Mouse (Mus musculus) embryonic facial prominence, embryonic 15.5 days (tissue): ENCODE data around the gene Aff1. TPM values are rescaled to one million over a fixed set of nuclear protein-coding genes. Genes with fewer than 3 reads are reported as not detected.

Experiments used
- ATAC-seq: fragments of 200-750 bp; cut with Nextera tagmentation; 2 replicates; pipeline ENCODE4 v1.8.0; 2017; ENCODE audit warnings: low read depth, moderate TSS enrichment; ENCODE audit not compliant: insufficient number of reproducible peaks, low FRiP score, low TSS enrichment
- H3K27ac ChIP-seq: fragments of 300-500 bp; sonication (generic); replicated peaks from 2 replicates; pipeline ENCODE4 v1.5.1; 2015; ENCODE audit warnings: mild to moderate bottlenecking, inconsistent platforms
- H3K27me3 ChIP-seq: fragments of 300-500 bp; sonication (generic); 2 replicates; pipeline ENCODE4 v1.6.1; 2015; ENCODE audit warnings: inconsistent platforms
- H3K36me3 ChIP-seq: fragments of 300-500 bp; sonication (generic); 2 replicates; pipeline ENCODE4 v1.6.1; 2015; ENCODE audit warnings: mild to moderate bottlenecking, inconsistent platforms
- H3K4me1 ChIP-seq: fragments of 300-500 bp; sonication (generic); 2 replicates; pipeline ENCODE4 v1.6.1; 2015; ENCODE audit warnings: inconsistent platforms
- H3K4me2 ChIP-seq: fragments of 300-500 bp; sonication (generic); replicated peaks from 2 replicates; pipeline ENCODE4 v1.6.1; 2015; ENCODE audit warnings: mild to moderate bottlenecking, inconsistent platforms
- H3K4me3 ChIP-seq: fragments of 300-500 bp; sonication (generic); replicated peaks from 2 replicates; pipeline ENCODE4 v1.5.1; 2015; ENCODE audit warnings: mild to moderate bottlenecking, inconsistent platforms
- H3K9ac ChIP-seq: fragments of 300-500 bp; sonication (generic); 2 replicates; pipeline ENCODE4 v1.6.1; 2015; ENCODE audit warnings: inconsistent platforms
- H3K9me3 ChIP-seq: fragments of 300-500 bp; sonication (generic); replicated peaks from 2 replicates; pipeline ENCODE4 v1.6.1; 2016; ENCODE audit warnings: inconsistent platforms
- WGBS: fragments of 180-500 bp; shearing (Covaris S2); methylation state at CpG from one replicate; pipeline ENCODE4 v1.1.7; 2015; 5-methylcytosine and 5-hydroxymethylcytosine counted together
- polyA plus RNA-seq: library from polyadenylated mRNA; unstranded; fragments of >200 nt; fragmentation: Nextera tagmentation; extraction: Ambion mirVana; gene quantifications from 2 replicates; pipeline ENCODE4 v1.2.1, GENCODE M21; 2015

The Aff1 gene
- polyA plus RNA-seq, 1 experiment from 2014 or later, result 7.1 TPM

- H3K27ac ChIP-seq, result no peak overlapping the region; the same call in 1 of the 2 replicates
- H3K36me3 ChIP-seq, result no peaks in the 10 kb centered on the region
- H3K9me3 ChIP-seq, result no peaks in the 10 kb centered on the region
- H3K27me3 ChIP-seq, result no peaks in the 10 kb centered on the region
- H3K4me2 ChIP-seq, result no peak overlapping the region
- 78% methylated on average over 13 of the region's 13 CpGs for WGBS
- H3K4me1 ChIP-seq, result peaks cover 55% of the 10 kb centered on the region
- no peak overlapping the region for H3K4me3 ChIP-seq
- H3K9ac ChIP-seq, result no peak overlapping the region
- no peak for ATAC-seq
Observed at GRCm38 (mm10) chr5:103775429-103775828, 83.3 kb downstream of the Aff1 start.

DNA sequence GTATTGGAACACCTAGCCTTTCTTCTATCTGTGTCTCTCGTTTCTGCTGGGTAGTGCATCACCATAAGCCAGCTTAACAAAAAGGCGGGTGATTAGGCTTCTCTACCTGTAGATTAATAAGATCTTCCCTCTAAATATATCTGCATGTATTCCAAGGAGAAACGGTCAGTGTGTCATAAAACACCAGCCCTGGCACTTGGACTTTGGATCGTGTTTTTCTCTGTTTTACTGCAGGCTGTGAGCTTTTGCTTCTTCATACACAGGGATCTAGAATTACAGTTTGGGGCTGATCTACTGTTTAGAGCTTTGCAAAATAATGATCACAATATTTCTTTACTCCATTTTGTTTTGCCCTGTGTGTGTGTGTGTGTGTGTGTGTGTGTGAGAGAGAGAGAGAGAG lies 84.7 kb downstream of the Aff1 start:
- H3K36me3 ChIP-seq, result no peaks in the 10 kb centered on the region
- H3K4me2 ChIP-seq, result no peak overlapping the region
- no peak for ATAC-seq
- H3K4me1 ChIP-seq, result peaks cover 55% of the 10 kb centered on the region
- H3K4me3 ChIP-seq, result no peak overlapping the region
- no peak overlapping the region for H3K27ac ChIP-seq
- H3K27me3 ChIP-seq, result no peaks in the 10 kb centered on the region
- H3K9ac ChIP-seq, result no peak overlapping the region
- 76% methylated on average over 4 of the region's 4 CpGs for WGBS
- no peaks in the 10 kb centered on the region for H3K9me3 ChIP-seq

DNA sequence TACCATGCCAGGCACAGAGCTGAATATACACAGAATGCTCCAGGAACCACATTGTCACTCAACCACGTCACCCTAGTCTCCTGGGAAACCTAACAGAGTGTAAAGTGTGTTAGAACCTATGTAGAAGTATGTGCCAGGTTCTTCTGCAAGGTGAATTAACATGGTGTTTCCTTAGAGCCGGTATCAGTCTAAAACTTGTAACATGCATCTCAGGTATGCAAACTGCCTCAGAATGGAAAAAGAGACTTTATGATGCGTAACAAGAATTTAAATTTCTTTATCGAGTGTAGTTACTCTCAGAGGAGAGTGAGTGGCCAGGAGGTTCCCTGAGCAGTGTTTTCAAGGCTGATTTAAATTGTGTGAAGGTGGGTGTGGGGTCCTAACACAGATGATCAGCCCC lies 85.3 kb downstream of the Aff1 start:
- H3K4me3 ChIP-seq, result no peak overlapping the region
- no peak for ATAC-seq

DNA sequence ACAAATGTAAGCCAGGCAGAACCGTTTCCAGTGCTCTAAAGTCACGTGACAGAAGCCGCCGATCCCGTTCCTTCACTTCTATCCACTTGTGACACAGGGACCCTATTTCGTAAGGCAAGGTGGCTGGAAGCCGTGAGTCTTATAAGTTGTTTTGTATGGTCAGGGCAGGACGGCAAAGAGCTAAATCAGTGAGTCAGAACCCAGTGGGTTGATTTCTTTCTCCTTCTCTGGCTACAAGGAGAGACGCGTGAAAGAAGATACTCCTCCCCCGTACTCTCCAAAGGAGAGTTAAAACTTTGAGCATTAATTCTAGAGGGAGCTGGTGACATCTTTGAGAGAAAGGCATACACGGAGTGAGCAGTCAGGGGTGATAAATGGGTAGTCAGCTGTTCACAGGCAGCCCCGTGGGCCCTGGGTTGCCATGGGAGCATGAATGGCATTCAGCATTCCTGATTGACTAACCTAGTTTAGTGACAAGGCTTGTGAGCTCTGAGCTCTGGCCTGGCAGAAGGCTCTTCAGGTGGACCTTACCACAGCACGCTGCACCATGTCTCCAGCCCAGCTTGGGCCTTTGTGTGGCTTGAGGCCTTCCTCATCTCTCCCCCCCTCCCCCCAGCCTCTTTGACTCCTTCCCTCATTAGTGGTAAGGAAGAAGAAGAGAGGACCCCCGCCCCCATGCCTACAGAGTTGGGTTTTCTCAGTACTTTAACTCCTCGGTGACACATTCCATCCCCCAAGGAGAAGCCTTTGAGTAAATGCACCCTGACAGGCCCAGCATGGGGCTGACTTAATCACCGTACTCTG lies 86.3 kb downstream of the Aff1 start:
- Histone ChIP-seq H3K27ac (peak overlapping the region; percentile 48; the same call in 1 of the 2 replicates), H3K27me3 (no peaks in the 10 kb centered on the region), H3K4me3 (peak overlapping the region; percentile 27), H3K4me2 (peak overlapping the region; percentile 44), H3K9ac (no peak overlapping the region), H3K9me3 (no peaks in the 10 kb centered on the region), H3K36me3 (peaks cover 1% of the 10 kb centered on the region; the same call in 1 of the 2 replicates), H3K4me1 (peaks cover 40% of the 10 kb centered on the region)
- no peak for ATAC-seq
- 8% methylated on average over 17 of the region's 17 CpGs for WGBS

More for the DNA sequence above, 85.3 kb downstream of the Aff1 start:
- Histone ChIP-seq H3K9ac (no peak overlapping the region), H3K27ac (no peak overlapping the region; the same call in 1 of the 2 replicates), H3K36me3 (no peaks in the 10 kb centered on the region), H3K4me1 (peaks cover 51% of the 10 kb centered on the region), H3K27me3 (no peaks in the 10 kb centered on the region), H3K9me3 (no peaks in the 10 kb centered on the region), H3K4me2 (no peak overlapping the region)
- WGBS, result 52% methylated on average over 4 of the region's 4 CpGs

GRCm38 (mm10) chr5:103779836-103780235 lies 87.7 kb downstream of the Aff1 start:
- no peaks in the 10 kb centered on the region for H3K9me3 ChIP-seq
- H3K27me3 ChIP-seq, result no peaks in the 10 kb centered on the region
- no peak overlapping the region for H3K9ac ChIP-seq
- H3K27ac ChIP-seq, result no peak overlapping the region
- no peak for ATAC-seq
- WGBS, result 43% methylated on average over 10 of the region's 10 CpGs
- no peak overlapping the region for H3K4me3 ChIP-seq
- H3K4me1 ChIP-seq, result peaks cover 28% of the 10 kb centered on the region
- peaks cover 6% of the 10 kb centered on the region; the same call in 1 of the 2 replicates for H3K36me3 ChIP-seq
- H3K4me2 ChIP-seq, result no peak overlapping the region

DNA sequence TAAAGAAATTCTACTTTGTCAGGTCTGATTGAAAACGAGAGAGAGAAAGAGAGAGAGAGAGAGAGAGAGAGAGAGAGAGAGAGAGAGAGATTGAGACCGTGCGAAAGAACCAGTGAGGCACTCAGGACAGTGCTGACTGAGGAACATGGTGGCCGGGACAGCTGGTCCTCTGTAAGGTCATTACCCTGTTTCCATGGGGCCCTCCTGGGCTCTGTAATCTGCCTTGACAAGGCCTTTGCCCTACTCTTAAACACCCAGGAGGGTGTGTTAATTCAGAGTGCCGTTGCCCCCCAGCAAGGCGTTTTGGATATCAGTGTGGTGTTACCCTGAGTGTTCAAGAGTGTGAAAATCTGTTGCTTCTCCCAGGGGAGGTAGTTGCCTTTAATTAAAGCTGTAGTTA lies 88.1 kb downstream of the Aff1 start:
- H3K4me3 ChIP-seq, result no peak overlapping the region
- WGBS, result 50% methylated on average over 6 of the region's 6 CpGs

GRCm38 (mm10) chr5:103780836-103781235 lies 88.7 kb downstream of the Aff1 start:
- ATAC-seq, result no peak
- Histone ChIP-seq H3K9me3 (no peaks in the 10 kb centered on the region), H3K27me3 (no peaks in the 10 kb centered on the region), H3K4me1 (peaks cover 25% of the 10 kb centered on the region), H3K4me2 (no peak overlapping the region), H3K27ac (no peak overlapping the region), H3K9ac (no peak overlapping the region), H3K36me3 (peaks cover 6% of the 10 kb centered on the region; the same call in 1 of the 2 replicates), H3K4me3 (no peak overlapping the region)
- WGBS, result 80% methylated on average over 6 of the region's 6 CpGs

More for the DNA sequence above, 88.1 kb downstream of the Aff1 start:
- Histone ChIP-seq H3K4me1 (peaks cover 25% of the 10 kb centered on the region), H3K9ac (no peak overlapping the region), H3K9me3 (no peaks in the 10 kb centered on the region), H3K4me2 (no peak overlapping the region), H3K27ac (no peak overlapping the region), H3K36me3 (peaks cover 6% of the 10 kb centered on the region; the same call in 1 of the 2 replicates), H3K27me3 (no peaks in the 10 kb centered on the region)
- no peak for ATAC-seq

- Histone ChIP-seq H3K9me3 (no peaks in the 10 kb centered on the region), H3K36me3 (peaks cover 6% of the 10 kb centered on the region; the same call in 1 of the 2 replicates), H3K4me2 (no peak overlapping the region), H3K9ac (no peak overlapping the region), H3K4me3 (no peak overlapping the region), H3K27ac (no peak overlapping the region), H3K4me1 (peaks cover 16% of the 10 kb centered on the region), H3K27me3 (no peaks in the 10 kb centered on the region)
- WGBS, result 70% methylated on average over 11 of the region's 11 CpGs
- ATAC-seq, result no peak
Observed at GRCm38 (mm10) chr5:103783086-103783668, 91.0 kb downstream of the Aff1 start.

- no peak overlapping the region for H3K9ac ChIP-seq
- no peaks in the 10 kb centered on the region for H3K9me3 ChIP-seq
- H3K4me3 ChIP-seq, result no peak overlapping the region
- peaks cover 6% of the 10 kb centered on the region; the same call in 1 of the 2 replicates for H3K36me3 ChIP-seq
- 87% methylated on average over 10 of the region's 10 CpGs for WGBS
- no peak for ATAC-seq
- H3K4me2 ChIP-seq, result no peak overlapping the region
- no peaks in the 10 kb centered on the region for H3K27me3 ChIP-seq
- H3K4me1 ChIP-seq, result peaks cover 15% of the 10 kb centered on the region
- no peak overlapping the region for H3K27ac ChIP-seq
Observed at GRCm38 (mm10) chr5:103786096-103786495, 93.9 kb downstream of the Aff1 start.

DNA sequence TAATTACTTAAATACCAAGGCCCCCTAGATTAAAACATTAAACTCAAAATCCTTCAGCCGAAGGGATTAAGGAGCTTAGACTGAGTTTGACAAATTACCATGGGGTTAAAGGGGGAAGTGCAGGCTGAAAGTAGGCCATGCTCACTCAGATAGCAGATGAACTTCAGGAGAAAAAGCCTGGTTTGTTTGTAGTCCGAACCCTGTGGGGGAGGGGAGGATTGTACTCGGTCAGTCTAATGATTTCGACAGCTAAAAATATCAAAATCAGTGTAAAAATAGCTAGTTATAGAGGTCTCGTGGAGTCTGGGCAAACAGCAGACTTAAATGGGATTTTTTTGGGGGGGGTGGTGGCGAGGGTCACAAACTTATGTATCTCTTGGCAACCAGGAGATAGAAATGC lies 96.3 kb downstream of the Aff1 start:
- H3K4me1 ChIP-seq, result peaks cover 15% of the 10 kb centered on the region
- H3K36me3 ChIP-seq, result peaks cover 12% of the 10 kb centered on the region; the same call in 1 of the 2 replicates
- no peaks in the 10 kb centered on the region for H3K9me3 ChIP-seq
- no peak overlapping the region for H3K4me2 ChIP-seq
- no peak overlapping the region for H3K4me3 ChIP-seq
- H3K9ac ChIP-seq, result no peak overlapping the region
- H3K27me3 ChIP-seq, result no peaks in the 10 kb centered on the region
- H3K27ac ChIP-seq, result no peak overlapping the region
- 53% methylated on average over 6 of the region's 6 CpGs for WGBS
- no peak for ATAC-seq

- ATAC-seq, result no peak
- peak overlapping the region; percentile 23; the same call in 1 of the 2 replicates for H3K27ac ChIP-seq
- H3K9me3 ChIP-seq, result no peaks in the 10 kb centered on the region
Observed at GRCm38 (mm10) chr5:103788976-103789375, 96.8 kb downstream of the Aff1 start.

More at GRCm38 (mm10) chr5:103788976-103789375, 96.8 kb downstream of the Aff1 start:
- no peak overlapping the region for H3K9ac ChIP-seq
- peaks cover 15% of the 10 kb centered on the region for H3K4me1 ChIP-seq
- peaks cover 7% of the 10 kb centered on the region; the same call in 1 of the 2 replicates for H3K36me3 ChIP-seq
- WGBS, result 41% methylated on average over 2 of the region's 2 CpGs
- no peak overlapping the region for H3K4me3 ChIP-seq
- no peaks in the 10 kb centered on the region for H3K27me3 ChIP-seq
- H3K4me2 ChIP-seq, result no peak overlapping the region
